Mouse (Mus musculus): Measurements from ENCODE around the gene Tulp4.
"Not testable (repeated sequence)": the region's sequence is repeated elsewhere in the genome, so short reads cannot be mapped to it uniquely, and the experiment has no call there.

The Tulp4 gene

GRCm38 (mm10) chr17:6195390-6195789 lies 89.2 kb downstream of the Tulp4 start:
- DNase-seq = no peak

- DNase-seq = peak; percentile 9
These were observed 91.3 kb downstream of the Tulp4 start for GRCm38 (mm10) chr17:6197491-6197890.

- DNase-seq = no peak
These were observed 92.4 kb downstream of the Tulp4 start for GRCm38 (mm10) chr17:6198670-6199069.

DNA sequence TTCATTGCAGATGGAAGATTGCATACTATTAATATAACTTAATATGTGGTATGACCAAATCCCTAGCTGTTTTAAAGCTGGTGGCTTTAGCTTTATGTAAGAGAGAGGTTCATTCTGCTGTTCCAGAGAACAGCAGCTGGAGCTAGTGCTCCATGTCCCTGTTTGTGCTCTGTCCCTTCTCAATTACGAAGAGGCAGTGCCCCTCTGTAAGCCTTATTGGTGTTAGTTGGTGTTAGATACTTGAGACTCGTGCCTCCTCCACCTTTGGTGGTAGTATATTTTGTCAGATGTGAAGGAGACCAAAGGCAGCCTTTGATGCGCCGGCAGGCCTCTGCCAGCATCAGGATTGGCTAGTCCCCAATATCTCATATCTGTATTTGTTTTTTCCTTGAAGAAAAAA lies 92.9 kb downstream of the Tulp4 start:
- no peak for DNase-seq

DNA sequence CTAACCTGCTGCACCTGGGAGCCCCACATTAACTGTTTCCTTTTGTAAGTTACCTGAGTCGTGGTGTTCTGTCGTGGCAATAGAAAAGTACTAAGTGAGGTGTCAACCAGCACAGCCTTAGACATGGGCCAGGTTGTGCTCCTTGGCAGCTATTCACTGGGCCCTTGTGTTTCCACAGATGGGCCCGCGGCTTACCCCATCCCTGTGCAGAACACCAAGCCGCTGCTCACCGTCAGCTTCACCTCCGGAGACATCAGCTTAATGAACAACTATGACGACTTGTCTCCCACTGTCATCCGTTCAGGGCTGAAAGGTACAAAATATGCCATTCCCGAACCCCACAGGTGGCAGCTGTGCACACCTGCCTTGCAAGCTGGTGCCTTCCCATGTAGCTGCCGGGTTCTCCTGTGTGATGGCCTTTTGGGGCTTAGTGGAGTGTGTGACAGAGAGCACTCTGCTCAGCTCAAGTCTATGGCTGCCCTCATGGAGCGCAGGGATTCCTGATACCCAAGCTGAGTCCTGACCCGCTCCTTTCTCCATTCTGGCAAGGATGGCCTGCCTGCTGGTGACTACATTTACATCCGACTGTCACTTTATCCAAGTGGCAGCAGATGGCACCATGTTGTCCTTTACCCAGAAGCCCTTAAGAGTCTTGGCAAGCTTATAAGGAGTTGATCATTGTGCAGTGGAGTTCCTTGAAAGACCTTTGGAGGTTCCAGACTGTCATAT lies 95.4 kb downstream of the Tulp4 start:
- DNase-seq = no peak

GRCm38 (mm10) chr17:6202389-6203110 lies 96.3 kb downstream of the Tulp4 start:
- no peak for DNase-seq

DNA sequence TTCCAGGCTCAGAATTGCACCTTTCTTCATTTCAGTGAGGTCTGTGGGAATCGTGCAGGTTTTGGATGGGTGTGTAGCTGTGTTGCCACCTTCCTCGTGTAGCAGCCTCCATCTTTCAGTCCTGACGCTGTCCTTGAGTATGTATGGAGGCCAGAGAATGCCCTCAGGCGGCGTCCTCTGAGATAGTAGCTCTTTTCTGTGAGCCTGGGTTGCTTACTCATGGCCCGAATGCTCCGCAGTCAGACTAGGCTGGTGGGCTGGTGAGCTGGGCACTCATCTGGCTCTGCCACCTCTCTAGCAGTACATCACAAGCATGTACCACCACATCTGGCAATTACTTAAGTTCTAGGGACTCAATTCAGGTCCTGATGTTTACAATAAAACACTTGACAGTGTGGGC lies 96.9 kb downstream of the Tulp4 start:
- DNase-seq = no peak

GRCm38 (mm10) chr17:6203795-6204194 lies 97.6 kb downstream of the Tulp4 start:
- no peak for DNase-seq

- no peak for DNase-seq
These were observed 105.5 kb downstream of the Tulp4 start for GRCm38 (mm10) chr17:6211721-6212120.

- no peak for DNase-seq
These were observed 109.4 kb downstream of the Tulp4 start for GRCm38 (mm10) chr17:6215640-6216039.

- no peak for DNase-seq
These were observed 110.3 kb downstream of the Tulp4 start for GRCm38 (mm10) chr17:6216514-6216913.

DNA sequence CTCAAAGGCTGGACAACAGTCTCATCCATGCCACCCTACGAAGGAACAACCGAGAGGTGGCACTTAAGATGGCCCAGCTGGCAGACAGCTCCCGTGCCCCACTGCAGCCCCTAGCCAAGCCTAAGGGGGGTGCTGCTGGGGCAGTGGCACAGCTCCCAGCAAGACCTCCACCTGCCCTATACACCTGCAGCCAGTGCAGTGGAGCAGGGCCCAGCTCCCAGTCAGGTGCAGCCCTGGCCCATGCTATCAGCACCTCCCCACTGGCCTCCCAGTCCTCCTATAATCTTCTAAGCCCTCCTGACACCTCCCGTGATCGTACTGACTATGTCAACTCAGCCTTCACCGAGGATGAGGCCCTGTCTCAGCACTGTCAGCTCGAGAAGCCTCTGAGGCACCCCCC lies 126.4 kb downstream of the Tulp4 start:
- not testable (repeated sequence) for DNase-seq

DNA sequence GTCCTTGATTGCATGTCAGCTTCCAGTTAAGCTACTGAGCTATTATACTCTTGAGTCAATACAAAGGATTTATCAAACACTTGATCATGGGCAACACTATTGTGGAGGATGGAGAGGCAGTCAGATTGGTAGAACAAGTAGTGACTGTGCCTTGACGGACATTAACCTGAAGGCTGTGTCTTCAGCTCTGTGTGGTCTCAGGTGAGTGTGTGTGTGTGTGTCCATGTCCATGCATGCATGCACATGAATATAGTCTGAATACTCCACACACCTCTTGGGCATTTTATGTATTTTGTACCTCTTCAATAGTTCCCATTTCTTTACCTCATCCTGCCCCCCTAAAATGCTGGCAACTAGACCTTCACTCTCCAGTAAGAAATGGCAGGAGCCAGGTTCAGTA lies 145.1 kb downstream of the Tulp4 start:
- not testable (repeated sequence) for DNase-seq

- DNase-seq = not testable (repeated sequence)
These were observed 150.3 kb downstream of the Tulp4 start, which contains the start of gene Tmem181a for GRCm38 (mm10) chr17:6256400-6257069. Gene Tmem181a (plus strand): TSS chr17:6256860.

- not testable (repeated sequence) for DNase-seq
These were observed 150.8 kb downstream of the Tulp4 start for GRCm38 (mm10) chr17:6257070-6257456.

GRCm38 (mm10) chr17:6269876-6270831 lies 163.9 kb downstream of the Tulp4 start:
- DNase-seq = peak; percentile 31

DNA sequence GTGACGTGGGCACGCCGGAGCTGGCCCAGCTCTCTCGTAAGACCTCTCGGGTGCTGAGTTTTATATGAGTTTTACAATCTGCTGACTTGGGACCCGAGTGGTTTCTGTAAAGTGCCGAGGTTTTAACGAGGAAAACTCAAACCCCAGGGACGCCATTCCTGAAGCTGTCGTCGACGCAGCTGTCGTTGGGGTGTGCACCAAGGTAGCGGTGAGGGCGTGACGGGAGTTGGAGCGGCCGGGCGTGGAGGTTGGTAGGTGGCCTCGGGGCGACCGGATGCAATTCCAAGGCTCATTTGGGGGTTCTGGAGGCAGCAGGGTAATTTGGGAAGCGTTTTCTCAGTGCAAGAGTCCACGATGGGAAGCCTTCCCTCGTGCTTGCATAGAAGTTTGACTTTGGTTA lies 164.6 kb downstream of the Tulp4 start:
- DNase-seq = not testable (repeated sequence)

GRCm38 (mm10) chr17:6271970-6272369 lies 165.7 kb downstream of the Tulp4 start:
- DNase-seq = not testable (repeated sequence)

DNA sequence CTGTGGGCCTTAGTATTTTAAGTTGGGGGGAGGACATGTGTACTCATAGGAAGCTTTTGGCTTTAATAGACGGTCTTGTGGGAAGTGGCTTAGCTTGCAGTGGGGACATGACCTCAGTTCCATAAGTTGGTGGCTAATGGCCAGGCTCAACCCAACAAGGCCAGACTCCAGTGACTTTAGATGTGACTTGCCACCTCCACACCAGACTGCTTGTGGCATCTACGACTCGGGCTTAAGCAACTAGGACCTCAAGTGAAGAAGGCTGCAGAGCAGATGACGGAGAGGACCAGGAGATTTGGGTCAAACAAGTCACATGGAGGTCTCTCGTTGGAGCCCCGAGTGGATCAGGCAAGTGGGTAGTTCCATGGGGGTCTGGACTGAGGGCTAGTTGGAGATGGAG lies 168.5 kb downstream of the Tulp4 start:
- DNase-seq = not testable (repeated sequence)

GRCm38 (mm10) chr17:6279205-6279604 lies 173.0 kb downstream of the Tulp4 start:
- not testable (repeated sequence) for DNase-seq

- DNase-seq = not testable (repeated sequence)
These were observed 173.5 kb downstream of the Tulp4 start for GRCm38 (mm10) chr17:6279772-6280171.

DNA sequence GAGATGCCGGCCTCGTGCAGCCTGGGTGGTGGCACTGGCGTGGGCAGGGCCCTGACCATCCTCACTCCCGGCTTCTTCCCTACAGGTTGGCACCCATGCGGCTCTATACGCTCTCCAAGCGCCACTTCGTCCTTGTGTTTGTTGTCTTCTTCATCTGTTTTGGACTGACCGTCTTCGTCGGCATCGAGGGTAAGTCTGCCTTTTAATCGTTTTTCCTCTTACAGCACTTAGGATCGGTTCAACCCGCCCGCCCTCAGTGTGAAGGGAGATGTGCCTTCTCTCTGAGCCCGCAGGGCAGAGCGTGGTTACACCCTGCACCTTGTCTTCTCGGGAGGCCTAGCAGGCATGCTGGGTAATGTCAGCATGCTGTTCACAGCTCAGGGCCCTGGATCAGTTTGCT lies 174.3 kb downstream of the Tulp4 start:
- DNase-seq = not testable (repeated sequence)

Measured in kidney, postnatal 14 days (tissue).